Mouse (Mus musculus) heart, embryonic 14.5 days (tissue): ENCODE results near the gene Fat2. TPM values are rescaled to one million over a fixed set of nuclear protein-coding genes. Genes with fewer than 3 reads are reported as not detected.

ENCODE experiments used
- ATAC-seq: fragments of 200-750 bp; cut with Nextera tagmentation; 2 replicates; pipeline ENCODE4 v1.8.0; 2017; ENCODE audit warnings: low read depth, moderate TSS enrichment; ENCODE audit not compliant: insufficient number of reproducible peaks, insufficient read depth, low FRiP score
- H3K27ac ChIP-seq, 2 experiments: fragments of 200-500 bp in 1 of 2; fragments of 300-500 bp in 1 of 2; sonication (generic) in 1 of 2; replicated peaks in 1 of 2; 2 replicates each; pipeline ENCODE4 v1.5.1; 2012 to 2014; ENCODE audit warnings: low read depth in 2 of 2, low read length in 2 of 2, control low read depth in 1 of 2, mild to moderate bottlenecking in 1 of 2, mixed read lengths in 1 of 2; ENCODE audit not compliant: control insufficient read depth in 1 of 2, insufficient read depth in 1 of 2
- H3K27me3 ChIP-seq: fragments of 300-500 bp; sonication (generic); 2 replicates; pipeline ENCODE4 v1.6.1; 2014; ENCODE audit warnings: mild to moderate bottlenecking, low read length, control low read depth; ENCODE audit not compliant: control insufficient read depth, insufficient read depth
- H3K36me3 ChIP-seq: fragments of 300-500 bp; sonication (generic); 2 replicates; pipeline ENCODE4 v1.6.1; 2014; ENCODE audit warnings: mild to moderate bottlenecking, control low read depth, low read length, mixed read lengths; ENCODE audit not compliant: control insufficient read depth, insufficient read depth
- H3K4me1 ChIP-seq, 2 experiments: fragments of 200-500 bp in 1 of 2; fragments of 300-500 bp in 1 of 2; sonication (generic) in 1 of 2; 2 replicates each; pipeline ENCODE4 v1.6.1; 2012 to 2014; ENCODE audit warnings: low read length in 2 of 2, control low read depth in 1 of 2, mixed read lengths in 1 of 2; ENCODE audit not compliant: control insufficient read depth in 2 of 2, insufficient read depth in 2 of 2
- H3K4me2 ChIP-seq: fragments of 300-500 bp; sonication (generic); 2 replicates; pipeline ENCODE4 v1.6.1; 2014; ENCODE audit warnings: mild to moderate bottlenecking, low read length
- H3K4me3 ChIP-seq, 2 experiments: fragments of 200-500 bp in 1 of 2; fragments of 300-500 bp in 1 of 2; sonication (generic) in 1 of 2; 2 replicates each; pipeline ENCODE4 v1.5.1; 2012 to 2014; ENCODE audit warnings: low read length in 2 of 2, mild to moderate bottlenecking in 2 of 2, control low read depth in 1 of 2, low read depth in 1 of 2, moderate library complexity in 1 of 2; ENCODE audit not compliant: control insufficient read depth in 1 of 2, insufficient read depth in 1 of 2
- H3K9ac ChIP-seq: fragments of 300-500 bp; sonication (generic); 2 replicates; pipeline ENCODE4 v1.6.1; 2014; ENCODE audit warnings: mild to moderate bottlenecking, low read length
- H3K9me3 ChIP-seq: fragments of 300-500 bp; sonication (generic); 2 replicates; pipeline ENCODE4 v1.6.1; 2016; ENCODE audit warnings: low read length, control low read depth; ENCODE audit not compliant: control insufficient read depth
- WGBS: fragments of 180-500 bp; shearing (Covaris S2); extraction: QIAGEN DNeasy Blood & Tissue Kit; methylation state at CpG from one replicate; pipeline ENCODE4 v1.1.7; 2014; 5-methylcytosine and 5-hydroxymethylcytosine counted together
- polyA plus RNA-seq: library from polyadenylated mRNA; unstranded; fragments of >200 nt; fragmentation: Nextera tagmentation; extraction: Ambion mirVana; gene quantifications from 2 replicates; pipeline ENCODE4 v1.2.1, GENCODE M21; 2014

The Fat2 gene
- polyA plus RNA-seq, 1 experiment from 2014 or later: not detected

GRCm38 (mm10) chr11:55239496-55239895 is 96.9 kb downstream of the Fat2 start:
- no peaks in the 10 kb centered on the region for H3K27me3 ChIP-seq
- ATAC-seq: no peak
- 50% methylated on average over 3 of the region's 3 CpGs for WGBS
- no peaks in the 10 kb centered on the region for H3K9me3 ChIP-seq
- H3K9ac ChIP-seq: no peak overlapping the region
- no peaks in the 10 kb centered on the region for H3K36me3 ChIP-seq
- no peaks in the 10 kb centered on the region for H3K4me1 ChIP-seq
- H3K4me3 ChIP-seq: no peak overlapping the region
- H3K27ac ChIP-seq: no peak overlapping the region
- no peak overlapping the region for H3K4me2 ChIP-seq

- Histone ChIP-seq H3K9ac (no peak overlapping the region), H3K36me3 (peaks cover 21% of the 10 kb centered on the region), H3K4me2 (no peak overlapping the region), H3K27ac (no peak overlapping the region), H3K27me3 (no peaks in the 10 kb centered on the region), H3K4me1 (no peaks in the 10 kb centered on the region), H3K9me3 (no peaks in the 10 kb centered on the region), H3K4me3 (no peak overlapping the region)
- 54% methylated on average over 1 of the region's 1 CpGs for WGBS
- no peak for ATAC-seq
These were observed 99.5 kb downstream of the Fat2 start for GRCm38 (mm10) chr11:55236815-55237214.

- Histone ChIP-seq H3K9ac (no peak overlapping the region), H3K9me3 (no peaks in the 10 kb centered on the region), H3K4me2 (no peak overlapping the region), H3K27ac (no peak overlapping the region), H3K4me3 (no peak overlapping the region), H3K4me1 (no peaks in the 10 kb centered on the region), H3K36me3 (peaks cover 29% of the 10 kb centered on the region), H3K27me3 (no peaks in the 10 kb centered on the region)
- ATAC-seq: no peak
- WGBS: 65% methylated on average over 4 of the region's 4 CpGs
These were observed 101.6 kb downstream of the Fat2 start for GRCm38 (mm10) chr11:55234791-55235190.

GRCm38 (mm10) chr11:55234288-55234687 is 102.1 kb downstream of the Fat2 start:
- Histone ChIP-seq H3K36me3 (peaks cover 31% of the 10 kb centered on the region), H3K4me2 (no peak overlapping the region), H3K9me3 (no peaks in the 10 kb centered on the region), H3K4me3 (no peak overlapping the region), H3K9ac (no peak overlapping the region), H3K27me3 (no peaks in the 10 kb centered on the region), H3K4me1 (no peaks in the 10 kb centered on the region), H3K27ac (no peak overlapping the region)
- 81% methylated on average over 7 of the region's 7 CpGs for WGBS
- ATAC-seq: no peak

GRCm38 (mm10) chr11:55231034-55231433 is 105.3 kb downstream of the Fat2 start:
- H3K9me3 ChIP-seq: no peaks in the 10 kb centered on the region
- H3K27ac ChIP-seq: no peak overlapping the region
- H3K4me1 ChIP-seq: no peaks in the 10 kb centered on the region
- H3K4me3 ChIP-seq: no peak overlapping the region
- H3K9ac ChIP-seq: no peak overlapping the region
- WGBS: 91% methylated on average over 6 of the region's 6 CpGs
- H3K4me2 ChIP-seq: no peak overlapping the region
- H3K27me3 ChIP-seq: no peaks in the 10 kb centered on the region
- ATAC-seq: no peak
- H3K36me3 ChIP-seq: peaks cover 48% of the 10 kb centered on the region

GRCm38 (mm10) chr11:55221306-55221705 is 115.1 kb downstream of the Fat2 start:
- H3K4me2 ChIP-seq: no peak overlapping the region
- WGBS: 82% methylated on average over 7 of the region's 7 CpGs
- no peaks in the 10 kb centered on the region for H3K27me3 ChIP-seq
- peaks cover 50% of the 10 kb centered on the region for H3K36me3 ChIP-seq
- no peak overlapping the region for H3K9ac ChIP-seq
- no peaks in the 10 kb centered on the region for H3K9me3 ChIP-seq
- no peak overlapping the region for H3K27ac ChIP-seq
- no peak for ATAC-seq
- H3K4me1 ChIP-seq: peaks cover 0 to 5% of the 10 kb centered on the region in 2 experiments; a peak in 1 of 4 replicates
- no peak overlapping the region for H3K4me3 ChIP-seq

- Histone ChIP-seq H3K9me3 (no peaks in the 10 kb centered on the region), H3K4me1 (peaks cover 0 to 5% of the 10 kb centered on the region in 2 experiments; a peak in 1 of 4 replicates), H3K4me3 (no peak overlapping the region), H3K36me3 (peaks cover 30% of the 10 kb centered on the region), H3K27ac (no peak overlapping the region), H3K27me3 (no peaks in the 10 kb centered on the region), H3K4me2 (no peak overlapping the region), H3K9ac (no peak overlapping the region)
- WGBS: 90% methylated on average over 3 of the region's 3 CpGs
- no peak for ATAC-seq
These were observed 117.9 kb downstream of the Fat2 start for GRCm38 (mm10) chr11:55218473-55218872.

GRCm38 (mm10) chr11:55217880-55218279 is 118.5 kb downstream of the Fat2 start:
- ATAC-seq: no peak
- H3K9ac ChIP-seq: no peak overlapping the region
- WGBS: 49% methylated on average over 7 of the region's 7 CpGs
- H3K27me3 ChIP-seq: no peaks in the 10 kb centered on the region
- no peak overlapping the region for H3K4me2 ChIP-seq
- peaks cover 2% of the 10 kb centered on the region; the same call in 1 of the 2 replicates for H3K9me3 ChIP-seq
- H3K4me1 ChIP-seq: peaks cover 0 to 5% of the 10 kb centered on the region in 2 experiments; a peak in 1 of 4 replicates
- H3K27ac ChIP-seq: no peak overlapping the region
- H3K4me3 ChIP-seq: no peak overlapping the region
- H3K36me3 ChIP-seq: peaks cover 26% of the 10 kb centered on the region
